9 mouse cellular contexts compared by ENCODE assay signal in genomic region chr8:84067911-84068310, GRCm38 (mm10). TPM values are rescaled to one million over a fixed set of nuclear protein-coding genes. Genes with fewer than 3 reads are reported as not detected.
DNase-seq lines count a peak whose midpoint lies in the region; ATAC-seq and TF ChIP-seq lines count a peak whose summit lies in the region.
"Had no signal": no experiment of that assay in that cellular context is flagged by ENCODE, and none has a peak within 500 bp of the region (broad histone marks: within the 10 kb centered on the region; RNA-seq: fewer than 3 reads in every experiment).

No protein-coding gene starts in this region.

- no peak for ATAC-seq in heart, embryonic 12.5 days (ENCODE audit: insufficient number of reproducible peaks, low FRiP score)
- no peak for ATAC-seq in G1E (ENCODE audit: extremely low read depth, insufficient number of reproducible peaks, low FRiP score, poor library complexity, severe bottlenecking)
- ATAC-seq in hindbrain, embryonic 12.5 days (ENCODE audit: low FRiP score) = no peak
- no peak for ATAC-seq in midbrain, embryonic 12.5 days (ENCODE audit: low FRiP score, low read depth)

- no peak overlapping the region for H3K9ac ChIP-seq in heart, embryonic 12.5 days
- H3K9ac ChIP-seq in hindbrain, embryonic 12.5 days = peak overlapping the region; percentile 13; the same call in 1 of the 2 replicates
- no peak overlapping the region; the same call in 1 of the 2 replicates for H3K9ac ChIP-seq in midbrain, embryonic 12.5 days (replicated peaks)

- H3K4me3 ChIP-seq in heart, embryonic 12.5 days = peak overlapping the region; percentile 97
- peak overlapping the region; percentile 81; the same call in 1 of the 2 replicates for H3K4me3 ChIP-seq in G1E (ENCODE audit: low read depth, low read length)
- peak overlapping the region; percentile 98; the same call in 1 of the 2 replicates for H3K4me3 ChIP-seq in hindbrain, embryonic 12.5 days
- peak overlapping the region; percentile 97 for H3K4me3 ChIP-seq in midbrain, embryonic 12.5 days

- H3K9me3 ChIP-seq in heart, embryonic 12.5 days (replicated peaks) = no peaks in the 10 kb centered on the region
- no peaks in the 10 kb centered on the region for H3K9me3 ChIP-seq in G1E (replicated peaks)
- no peaks in the 10 kb centered on the region for H3K9me3 ChIP-seq in hindbrain, embryonic 12.5 days (replicated peaks)
- no peaks in the 10 kb centered on the region for H3K9me3 ChIP-seq in midbrain, embryonic 12.5 days

- WGBS in heart, embryonic 12.5 days = 69% methylated on average over 7 of the region's 7 CpGs
- 89% methylated on average over 7 of the region's 7 CpGs for WGBS in hindbrain, embryonic 12.5 days
- WGBS in midbrain, embryonic 12.5 days = 85% methylated on average over 7 of the region's 7 CpGs

- H3K36me3 ChIP-seq in heart, embryonic 12.5 days = no peaks in the 10 kb centered on the region
- H3K36me3 ChIP-seq in G1E (replicated peaks) = peaks cover 35% of the 10 kb centered on the region
- no peaks in the 10 kb centered on the region for H3K36me3 ChIP-seq in hindbrain, embryonic 12.5 days
- H3K36me3 ChIP-seq in midbrain, embryonic 12.5 days = no peaks in the 10 kb centered on the region

- H3K27ac ChIP-seq in heart, embryonic 12.5 days (ENCODE audit: poor library complexity, severe bottlenecking) = peak overlapping the region; percentile 36; the same call in 1 of the 2 replicates
- no peak overlapping the region for H3K27ac ChIP-seq in hindbrain, embryonic 12.5 days
- no peak overlapping the region for H3K27ac ChIP-seq in midbrain, embryonic 12.5 days (replicated peaks)

- peaks cover 38% of the 10 kb centered on the region for H3K4me1 ChIP-seq in heart, embryonic 12.5 days (replicated peaks)
- H3K4me1 ChIP-seq in G1E (ENCODE audit: insufficient read depth, low read depth, low read length) = peaks cover 72% of the 10 kb centered on the region
- peaks cover 48% of the 10 kb centered on the region for H3K4me1 ChIP-seq in hindbrain, embryonic 12.5 days
- peaks cover 41% of the 10 kb centered on the region for H3K4me1 ChIP-seq in midbrain, embryonic 12.5 days

- intact Hi-C loops in heart, postnatal 36 days (cut with DNase I) = loop anchor here (2.0 kb wide), 1 partner anchor 63 kb away; no protein-coding TSS in a partner anchor

- no peak for TF ChIP-seq CTCF in G1E (IDR thresholded peaks at IDR 0.05; ENCODE audit: low read depth, low read length)

- DNase-seq in heart, postnatal 36 days = no peak
- no peak for DNase-seq in G1E (ENCODE audit: low spot score)
- DNase-seq in layer of hippocampus, postnatal 36 days = no peak
- DNase-seq in thymus, postnatal 14 days = no peak
- no peak for DNase-seq in layer of hippocampus, adult 11-12 months (ENCODE audit: low spot score)

- H3K27me3 ChIP-seq in heart, embryonic 12.5 days (replicated peaks) = no peaks in the 10 kb centered on the region
- no peaks in the 10 kb centered on the region for H3K27me3 ChIP-seq in G1E (ENCODE audit: insufficient read depth, low read length)
- H3K27me3 ChIP-seq in hindbrain, embryonic 12.5 days = no peaks in the 10 kb centered on the region
- H3K27me3 ChIP-seq in midbrain, embryonic 12.5 days = no peaks in the 10 kb centered on the region

- H3K4me2 ChIP-seq in heart, embryonic 12.5 days = peak overlapping the region; percentile 75
- peak overlapping the region; percentile 47 for H3K4me2 ChIP-seq in hindbrain, embryonic 12.5 days (replicated peaks)
- H3K4me2 ChIP-seq in midbrain, embryonic 12.5 days (replicated peaks) = peak overlapping the region; percentile 51

RNA-seq across cellular contexts. Expression of gene Rfx1, which starts 1.3 kb away (rescaled TPM):
- 6.9 and 7.5 TPM in 2 replicates for polyA plus RNA-seq in heart, embryonic 12.5 days (2016; fragmentation: Nextera tagmentation; extraction: Ambion mirVana)
- 10 to 100 TPM; 11.0 to 12.3 TPM for total RNA-seq in heart, postnatal 36 days (2021)
- 12.0 and 14.3 TPM in 2 replicates for total RNA-seq in G1E (2014; fragmentation: Nextera tagmentation)
- total RNA-seq in G1E (2017) = 2.4 and 2.9 TPM in 2 replicates
- 41.4 and 44.5 TPM in 2 replicates for polyA plus RNA-seq in G1E (2012)
- polyA plus RNA-seq in hindbrain, embryonic 12.5 days (2016; fragmentation: Nextera tagmentation; extraction: Ambion mirVana) = 8.9 and 9.4 TPM in 2 replicates
- polyA plus RNA-seq in midbrain, embryonic 12.5 days (2016; fragmentation: Nextera tagmentation; extraction: Ambion mirVana) = 9.3 and 10.0 TPM in 2 replicates
- 10 to 100 TPM; 24.0 to 30.9 TPM for total RNA-seq in layer of hippocampus, postnatal 36 days (2021)

RNA-seq across cellular contexts. Expression of gene Gm10643, which starts 3.0 kb away (rescaled TPM):
- 1.2 TPM in 2 replicates for polyA plus RNA-seq in heart, embryonic 12.5 days (2016; fragmentation: Nextera tagmentation; extraction: Ambion mirVana)
- 1 to 10 TPM; 4.1 to 4.5 TPM for total RNA-seq in heart, postnatal 36 days (2021)
- total RNA-seq in G1E (2014; fragmentation: Nextera tagmentation) = 1.1 and 2.0 TPM in 2 replicates
- total RNA-seq in G1E (2017) = 1.3 and 1.6 TPM in 2 replicates
- polyA plus RNA-seq in G1E (2012) = 0.05 and 0.09 TPM in 2 replicates
- polyA plus RNA-seq in hindbrain, embryonic 12.5 days (2016; fragmentation: Nextera tagmentation; extraction: Ambion mirVana) = 2.1 and 3.0 TPM in 2 replicates
- 1.5 and 1.6 TPM in 2 replicates for polyA plus RNA-seq in midbrain, embryonic 12.5 days (2016; fragmentation: Nextera tagmentation; extraction: Ambion mirVana)
- 1 to 10 TPM; 4.2 to 4.4 TPM for total RNA-seq in layer of hippocampus, postnatal 36 days (2021)

RNA-seq across cellular contexts. Expression of gene Rln3, which starts 23.1 kb away (rescaled TPM):
- not detected in 2 replicates for polyA plus RNA-seq in heart, embryonic 12.5 days (2016; fragmentation: Nextera tagmentation; extraction: Ambion mirVana)
- total RNA-seq in heart, postnatal 36 days (2021) = not detected
- total RNA-seq in G1E (2014; fragmentation: Nextera tagmentation) = not detected in 2 replicates
- total RNA-seq in G1E (2017) = not detected in 2 replicates
- polyA plus RNA-seq in G1E (2012) = not detected in 2 replicates
- not detected in 2 replicates for polyA plus RNA-seq in hindbrain, embryonic 12.5 days (2016; fragmentation: Nextera tagmentation; extraction: Ambion mirVana)
- not detected in 2 replicates for polyA plus RNA-seq in midbrain, embryonic 12.5 days (2016; fragmentation: Nextera tagmentation; extraction: Ambion mirVana)
- total RNA-seq in layer of hippocampus, postnatal 36 days (2021) = not detected
- total RNA-seq: left cerebral cortex, postnatal 10 days had no signal

RNA-seq across cellular contexts. Expression of gene Il27ra, which starts 25.5 kb away (rescaled TPM):
- polyA plus RNA-seq in heart, embryonic 12.5 days (2016; fragmentation: Nextera tagmentation; extraction: Ambion mirVana) = 4.4 and 5.3 TPM in 2 replicates
- 1 to 10 TPM; 3.0 to 3.1 TPM for total RNA-seq in heart, postnatal 36 days (2021)
- total RNA-seq in G1E (2014; fragmentation: Nextera tagmentation) (not detected in 2 replicates), G1E (2017) (not detected in 2 replicates)
- not detected in 2 replicates for polyA plus RNA-seq in G1E (2012)
- polyA plus RNA-seq in hindbrain, embryonic 12.5 days (2016; fragmentation: Nextera tagmentation; extraction: Ambion mirVana) = 0.14 and 0.33 TPM in 2 replicates
- polyA plus RNA-seq in midbrain, embryonic 12.5 days (2016; fragmentation: Nextera tagmentation; extraction: Ambion mirVana) = 0.46 and 0.52 TPM in 2 replicates
- 1 to 10 TPM; 2.3 to 2.9 TPM for total RNA-seq in layer of hippocampus, postnatal 36 days (2021)

RNA-seq across cellular contexts. Expression of gene Dcaf15, which starts 36.7 kb away (rescaled TPM):
- polyA plus RNA-seq in heart, embryonic 12.5 days (2016; fragmentation: Nextera tagmentation; extraction: Ambion mirVana) = 10.5 and 11.4 TPM in 2 replicates
- total RNA-seq in heart, postnatal 36 days (2021) = 1 to 10 TPM; 8.1 to 8.2 TPM
- total RNA-seq in G1E (2014; fragmentation: Nextera tagmentation) = 15.7 and 16.3 TPM in 2 replicates
- 16.4 and 20.2 TPM in 2 replicates for total RNA-seq in G1E (2017)
- polyA plus RNA-seq in G1E (2012) = 51.8 and 68.1 TPM in 2 replicates
- 16.4 and 19.7 TPM in 2 replicates for polyA plus RNA-seq in hindbrain, embryonic 12.5 days (2016; fragmentation: Nextera tagmentation; extraction: Ambion mirVana)
- 20.5 and 22.1 TPM in 2 replicates for polyA plus RNA-seq in midbrain, embryonic 12.5 days (2016; fragmentation: Nextera tagmentation; extraction: Ambion mirVana)
- total RNA-seq in layer of hippocampus, postnatal 36 days (2021) = 10 to 100 TPM; 16.7 to 20.9 TPM
